Mouse (Mus musculus) heart, postnatal 14 days (tissue): ENCODE measurements at regions not wholly inside any gene's neighbourhood (a gene's known extent, or its start where the extent isn't known, plus 50 kb on each side); places are given as distances from the start of the nearest gene placed in this dataset.

ENCODE experiments used
- DNase-seq, 2 experiments: peaks; one replicate each; pipeline ENCODE4 v3.0.0; 2021 to 2022
- intact Hi-C: fragments of 180-260 bp; cut with DNase I; formaldehyde crosslinking; loops from one replicate; pipeline ENCODE4 v1.15.1; 2025

- no peak for DNase-seq
- intact Hi-C loops = no loop called here
Observed at GRCm38 (mm10) chr9:32815473-32815872, 179.5 kb downstream of the Ets1 start.

GRCm38 (mm10) chr9:32816649-32817425 is 180.8 kb downstream of the Ets1 start:
- intact Hi-C loops = no loop called here
- peak; percentile 32 to 41 for DNase-seq

GRCm38 (mm10) chr9:32817442-32818358 is 181.7 kb downstream of the Ets1 start:
- intact Hi-C loops = no loop called here

GRCm38 (mm10) chr9:32823439-32824133 is 187.6 kb downstream of the Ets1 start:
- DNase-seq = no peak
- intact Hi-C loops = no loop called here

More at GRCm38 (mm10) chr9:32817442-32818358, 181.7 kb downstream of the Ets1 start:
- DNase-seq = no peak

- intact Hi-C loops = no loop called here
Observed at GRCm38 (mm10) chr9:32824134-32824531, 188.1 kb downstream of the Ets1 start.

GRCm38 (mm10) chr9:32830268-32830891 is 194.4 kb downstream of the Ets1 start:
- intact Hi-C loops = loop anchor here (10.0 kb wide), 1 partner anchor 104 kb away; no protein-coding TSS in a partner anchor
- peak in 1 of 2 experiments; percentile 23 for DNase-seq

More at GRCm38 (mm10) chr9:32824134-32824531, 188.1 kb downstream of the Ets1 start:
- DNase-seq = no peak

- no peak for DNase-seq
- intact Hi-C loops = loop anchor here (10.0 kb wide), 1 partner anchor 101 kb away; no protein-coding TSS in a partner anchor
Observed at GRCm38 (mm10) chr9:32833373-32833772, 197.4 kb downstream of the Ets1 start.

GRCm38 (mm10) chr9:32834751-32835625 is 199.0 kb downstream of the Ets1 start:
- peak in 1 of 2 experiments; percentile 27 for DNase-seq
- intact Hi-C loops = loop anchor here (10.0 kb wide), 1 partner anchor 100 kb away; no protein-coding TSS in a partner anchor

GRCm38 (mm10) chr9:32835626-32835971 is 199.6 kb downstream of the Ets1 start:
- DNase-seq = peak; percentile 18 to 25
- intact Hi-C loops = loop anchor here (10.0 kb wide), 1 partner anchor 99 kb away; no protein-coding TSS in a partner anchor

- no peak for DNase-seq
- intact Hi-C loops = loop anchor here (10.0 kb wide), 1 partner anchor 98 kb away; no protein-coding TSS in a partner anchor
Observed at GRCm38 (mm10) chr9:32836371-32836770, 200.3 kb downstream of the Ets1 start.

- no peak for DNase-seq
- intact Hi-C loops = no loop called here
Observed at GRCm38 (mm10) chr9:32847361-32847760, 211.3 kb downstream of the Ets1 start.

- intact Hi-C loops = no loop called here
- DNase-seq = no peak
Observed at GRCm38 (mm10) chr9:32852282-32852681, 216.3 kb downstream of the Ets1 start.

- DNase-seq = no peak
- intact Hi-C loops = no loop called here
Observed at GRCm38 (mm10) chr9:32863286-32863685, 227.3 kb downstream of the Ets1 start.

- DNase-seq = no peak
- intact Hi-C loops = no loop called here
Observed at GRCm38 (mm10) chr9:32868936-32869335, 232.9 kb downstream of the Ets1 start.

- DNase-seq = peak in 1 of 2 experiments; percentile 15
- intact Hi-C loops = no loop called here
Observed at GRCm38 (mm10) chr9:32874306-32874875, 238.4 kb downstream of the Ets1 start.

GRCm38 (mm10) chr9:32882819-32883587 is 247.0 kb downstream of the Ets1 start:
- DNase-seq = no peak
- intact Hi-C loops = no loop called here

GRCm38 (mm10) chr9:32886008-32886650 is 250.1 kb downstream of the Ets1 start:
- intact Hi-C loops = no loop called here
- DNase-seq = peak; percentile 37 to 42
